Mouse (Mus musculus): ENCODE measurements around the gene Lgals7.

Lgals7 gene

DNA sequence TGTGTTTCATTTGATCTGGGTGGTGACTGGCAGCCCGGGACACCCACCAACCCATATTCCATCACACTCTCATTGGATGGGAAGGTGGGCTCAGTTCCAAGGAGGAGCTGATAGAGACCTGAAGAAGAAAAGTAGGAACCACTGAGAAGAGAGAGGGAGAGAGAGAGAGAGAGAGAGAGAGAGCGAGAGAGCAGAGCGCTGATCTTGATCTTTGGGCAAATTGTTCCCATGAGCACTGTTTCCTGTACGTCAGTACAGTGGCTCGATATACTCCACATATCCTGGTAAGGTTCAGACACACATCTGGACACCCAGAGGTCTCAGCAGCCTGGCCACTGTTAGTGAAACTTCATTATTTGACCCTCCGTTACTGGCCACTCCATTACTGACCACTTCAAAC lies at the start of gene Lgals7:
Lgals7 (plus strand) TSS at position 314 of the 400 bp plus-strand sequence.
- in situ Hi-C loops (cut with MboI, MseI) = loop anchor here (10.0 kb wide), 1 partner anchor 69 kb away; no protein-coding TSS in a partner anchor

DNA sequence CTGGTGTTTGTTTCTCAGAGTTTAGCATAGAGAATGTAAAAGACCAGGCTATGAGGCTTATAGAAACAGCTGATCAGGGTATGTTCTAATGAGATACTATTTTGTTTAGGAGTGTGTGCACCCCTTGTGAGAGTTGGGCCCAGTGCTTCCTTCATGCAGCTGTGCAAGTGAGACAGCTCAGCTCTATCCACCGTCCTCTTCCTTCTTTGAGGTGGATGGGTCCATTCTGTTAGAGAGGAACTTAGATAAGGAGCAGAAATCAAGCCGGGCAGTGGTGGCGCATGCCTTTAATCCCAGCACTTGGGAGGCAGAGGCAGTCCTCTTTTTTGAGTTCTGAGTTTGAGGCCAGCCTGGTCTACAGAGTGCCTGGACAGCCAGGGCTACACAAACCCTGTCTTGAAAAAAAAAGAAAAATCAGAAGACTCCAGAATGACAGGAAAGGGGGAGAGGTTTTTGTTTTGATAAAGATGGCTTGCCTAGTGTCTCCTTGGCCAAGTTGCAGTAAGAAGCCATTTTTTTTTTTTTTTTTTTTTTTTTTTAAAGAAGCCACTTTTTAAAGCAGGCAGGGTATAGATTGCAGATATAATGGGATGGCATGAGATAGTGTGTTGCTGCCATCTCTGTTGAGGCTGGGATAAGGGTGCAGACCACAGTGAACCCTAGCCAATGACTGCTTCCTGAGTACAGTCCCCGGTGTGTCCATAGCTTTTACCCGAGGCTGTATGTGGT lies 49.2 kb upstream of the Lgals7 start:
- in situ Hi-C loops (cut with MboI, MseI) = no loop called here

DNA sequence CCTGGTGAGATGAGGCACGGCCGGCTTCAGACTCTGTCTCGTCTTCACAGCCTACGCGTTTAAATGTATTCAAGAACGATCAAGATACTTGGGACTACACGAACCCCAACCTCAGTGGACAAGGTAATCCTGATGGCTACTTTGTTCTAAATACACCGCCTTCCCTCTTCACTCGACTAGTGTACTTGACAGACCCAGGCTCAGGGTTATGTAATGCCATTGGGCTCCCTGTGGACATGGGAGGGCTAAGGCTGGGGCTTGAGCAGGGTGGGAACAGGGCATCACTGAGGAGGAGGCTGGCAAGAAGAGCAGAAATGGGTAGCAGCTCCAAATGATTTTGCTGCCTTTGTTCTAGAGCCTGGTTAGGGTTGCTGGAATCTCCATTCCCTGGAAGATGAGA lies 48.4 kb upstream of the Lgals7 start:
- in situ Hi-C loops (cut with MboI, MseI) = no loop called here

DNA sequence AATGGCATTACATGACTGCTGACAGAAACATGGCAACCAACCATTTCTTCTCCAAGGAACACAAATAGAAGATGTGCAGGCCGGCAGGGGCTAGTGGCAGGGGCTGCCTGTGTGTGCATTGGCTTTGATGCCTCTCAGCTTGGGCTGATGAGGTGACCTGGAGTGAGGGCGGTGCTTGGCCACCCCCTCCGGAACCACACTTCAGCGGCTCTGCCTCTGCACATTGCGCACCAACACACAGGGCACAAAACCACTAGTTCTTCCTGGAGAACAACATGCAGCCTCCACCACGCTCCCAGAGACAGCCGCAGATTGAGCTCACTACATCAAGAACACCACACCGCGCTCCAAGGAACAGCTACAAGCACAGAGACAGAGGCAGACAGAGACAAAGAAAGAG lies 47.5 kb upstream of the Lgals7 start:
- in situ Hi-C loops (cut with MboI, MseI) = no loop called here

DNA sequence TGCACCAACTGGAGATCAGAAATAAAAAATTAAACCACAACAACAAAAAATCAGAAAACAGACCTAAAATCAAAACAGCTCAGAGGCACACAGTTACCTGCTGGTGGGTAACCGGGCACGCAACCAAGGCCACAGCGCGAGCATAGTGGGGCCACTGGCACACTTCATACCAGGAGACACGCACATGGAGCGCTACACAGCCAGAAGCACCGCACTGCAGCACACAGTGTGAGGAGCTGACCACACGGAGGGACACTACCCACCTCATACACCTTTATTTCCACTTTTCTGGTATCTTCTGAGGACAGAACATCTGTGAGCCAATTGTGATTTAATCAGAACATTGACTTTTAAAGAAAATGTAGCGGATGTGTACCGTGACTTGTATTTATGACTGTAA lies 46.7 kb upstream of the Lgals7 start:
- in situ Hi-C loops (cut with MboI, MseI) = no loop called here

DNA sequence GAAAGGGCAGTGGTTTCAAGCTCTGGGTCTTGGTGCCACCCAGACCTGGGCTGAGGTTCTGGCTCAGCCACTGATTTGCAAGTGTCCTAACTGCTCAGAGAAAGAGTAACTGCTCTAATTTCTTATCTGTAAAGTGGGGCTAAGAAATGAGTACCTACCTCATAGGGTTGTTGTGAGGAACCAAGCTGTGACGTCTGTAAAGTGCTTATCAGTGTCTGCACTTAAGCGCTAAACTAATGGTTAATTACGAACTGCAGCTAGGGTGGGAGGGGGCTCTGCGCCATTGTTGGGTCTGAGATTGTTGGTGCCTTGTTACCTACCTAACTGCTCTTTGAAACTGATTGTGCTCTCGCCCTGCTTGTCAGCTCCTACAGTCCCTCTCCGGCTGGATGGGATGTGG lies 46.1 kb upstream of the Lgals7 start:
- in situ Hi-C loops (cut with MboI, MseI) = no loop called here

DNA sequence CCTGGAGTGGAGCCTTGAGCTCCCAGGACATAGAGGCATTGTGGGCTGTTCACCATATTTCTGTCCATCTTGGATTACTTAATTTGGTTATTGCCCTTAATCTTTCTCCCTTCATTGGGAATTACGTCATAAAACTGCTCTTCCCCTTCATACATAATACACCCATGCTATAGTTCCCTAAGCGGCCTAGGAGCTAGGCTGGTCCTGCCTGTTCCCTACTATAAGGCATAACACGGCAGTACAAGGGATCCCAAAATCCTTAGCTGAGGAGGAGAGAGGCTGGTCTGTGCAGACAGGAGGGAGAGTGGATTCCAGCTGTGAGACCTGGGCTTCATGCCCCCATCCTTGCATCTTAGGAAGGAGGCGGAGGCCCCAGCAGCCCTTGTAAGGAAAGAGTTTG lies 45.7 kb upstream of the Lgals7 start:
- in situ Hi-C loops (cut with MboI, MseI) = no loop called here

DNA sequence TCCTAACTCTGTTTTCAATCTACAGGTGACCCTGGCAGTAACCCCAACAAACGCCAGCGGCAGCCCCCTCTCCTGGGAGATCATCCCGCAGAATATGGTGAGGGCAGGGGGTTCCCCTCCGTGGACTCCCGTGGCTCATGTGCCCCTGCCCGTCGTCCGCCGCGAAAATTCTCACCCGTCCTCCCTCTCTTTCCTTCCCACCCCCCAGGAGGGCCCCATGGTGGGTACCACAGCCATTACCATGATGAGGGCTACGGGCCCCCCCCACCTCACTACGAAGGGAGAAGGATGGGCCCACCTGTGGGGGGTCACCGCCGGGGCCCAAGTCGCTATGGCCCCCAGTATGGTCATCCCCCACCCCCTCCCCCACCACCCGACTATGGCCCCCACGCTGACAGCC lies 45.2 kb upstream of the Lgals7 start:
- in situ Hi-C loops (cut with MboI, MseI) = no loop called here

DNA sequence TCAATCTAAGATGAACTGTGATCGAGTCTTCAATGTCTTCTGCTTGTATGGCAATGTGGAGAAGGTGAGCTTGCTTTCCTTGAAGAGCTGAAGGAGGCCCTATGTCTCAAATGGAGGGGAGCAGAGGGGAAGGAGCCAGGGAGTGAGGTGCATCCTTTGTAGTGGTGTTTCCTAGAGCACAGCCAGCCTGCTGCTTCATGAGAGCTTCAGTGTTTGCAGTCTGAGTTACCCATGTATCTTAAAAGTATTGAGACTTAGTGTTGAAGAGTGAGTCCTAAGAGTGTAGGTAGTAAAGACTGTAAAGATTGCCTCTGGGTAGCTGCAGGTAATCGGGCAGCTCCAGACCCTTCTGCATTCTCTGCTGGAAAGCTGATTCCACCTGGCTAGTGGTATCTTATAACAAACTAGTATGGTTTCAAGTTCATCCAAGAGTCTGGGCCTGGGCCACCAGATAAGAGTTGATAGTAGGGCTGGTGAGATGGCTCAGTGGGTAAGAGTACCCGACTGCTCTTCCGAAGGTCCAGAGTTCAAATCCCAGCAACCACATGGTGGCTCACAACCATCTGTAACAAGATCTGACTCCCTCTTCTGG lies 44.7 kb upstream of the Lgals7 start:
- in situ Hi-C loops (cut with MboI, MseI) = no loop called here

DNA sequence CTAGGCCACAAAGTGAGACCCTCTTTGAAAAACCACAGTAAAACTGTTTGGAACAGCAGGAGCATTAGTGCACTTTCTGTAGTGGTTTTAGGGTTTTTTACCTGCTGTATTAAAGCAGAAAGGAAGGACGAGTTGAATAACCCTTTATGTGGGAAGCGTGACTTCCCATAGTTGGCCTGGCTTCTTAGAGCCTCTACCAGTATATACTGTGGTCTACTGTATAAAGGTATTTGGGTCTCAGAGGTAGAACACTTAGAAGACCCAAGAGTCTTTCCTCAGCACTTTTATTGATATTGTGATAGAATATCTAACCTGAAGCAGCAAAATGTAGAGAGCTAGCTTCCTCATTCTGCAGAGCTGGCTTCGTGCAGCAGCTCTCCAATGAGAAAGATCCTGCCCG lies 44.1 kb upstream of the Lgals7 start:
- in situ Hi-C loops (cut with MboI, MseI) = no loop called here

DNA sequence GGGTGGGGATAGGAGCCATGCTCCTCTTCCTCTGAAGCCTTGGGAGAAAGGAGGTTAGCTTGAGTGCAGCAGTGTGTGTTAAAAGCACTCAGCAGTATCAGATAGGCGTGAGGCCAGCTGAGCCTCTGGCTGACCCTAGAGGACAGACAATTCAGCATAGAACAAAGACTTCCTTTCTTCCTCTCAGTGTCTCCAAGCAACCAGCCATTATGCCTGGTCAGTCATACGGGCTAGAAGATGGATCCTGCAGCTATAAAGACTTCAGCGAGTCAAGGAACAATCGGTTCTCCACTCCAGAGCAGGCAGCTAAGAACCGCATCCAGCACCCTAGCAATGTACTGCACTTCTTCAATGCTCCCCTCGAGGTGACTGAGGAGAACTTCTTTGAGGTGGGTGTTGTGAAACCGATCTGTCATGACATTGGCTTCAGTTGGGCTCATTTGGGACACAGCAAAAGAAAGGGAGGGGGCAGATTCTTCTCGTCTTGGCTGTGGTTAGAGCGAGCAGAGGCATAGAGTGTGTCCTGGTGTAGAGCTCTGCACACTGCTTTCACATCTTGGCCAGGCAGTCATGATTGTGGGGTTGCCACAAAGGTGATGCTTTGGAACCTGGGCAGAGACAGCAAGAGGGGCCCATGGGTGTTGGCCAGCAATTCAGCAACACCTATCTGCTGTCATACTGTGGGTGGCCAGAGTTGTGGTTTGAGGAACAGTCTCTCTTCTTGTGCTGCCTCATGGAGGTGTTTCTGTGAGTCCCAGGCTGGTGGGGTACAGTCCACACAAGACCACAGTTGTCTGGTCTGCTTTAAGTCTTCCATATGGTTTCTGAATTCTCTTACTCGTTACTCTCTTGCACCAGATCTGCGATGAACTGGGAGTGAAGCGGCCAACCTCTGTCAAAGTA lies 43.0 kb upstream of the Lgals7 start:
- in situ Hi-C loops (cut with MboI, MseI) = loop anchor here (5.0 to 10.0 kb wide), 2 partner anchors 47 to 1604 kb away; partner anchors contain the start of gene Nfkbid

DNA sequence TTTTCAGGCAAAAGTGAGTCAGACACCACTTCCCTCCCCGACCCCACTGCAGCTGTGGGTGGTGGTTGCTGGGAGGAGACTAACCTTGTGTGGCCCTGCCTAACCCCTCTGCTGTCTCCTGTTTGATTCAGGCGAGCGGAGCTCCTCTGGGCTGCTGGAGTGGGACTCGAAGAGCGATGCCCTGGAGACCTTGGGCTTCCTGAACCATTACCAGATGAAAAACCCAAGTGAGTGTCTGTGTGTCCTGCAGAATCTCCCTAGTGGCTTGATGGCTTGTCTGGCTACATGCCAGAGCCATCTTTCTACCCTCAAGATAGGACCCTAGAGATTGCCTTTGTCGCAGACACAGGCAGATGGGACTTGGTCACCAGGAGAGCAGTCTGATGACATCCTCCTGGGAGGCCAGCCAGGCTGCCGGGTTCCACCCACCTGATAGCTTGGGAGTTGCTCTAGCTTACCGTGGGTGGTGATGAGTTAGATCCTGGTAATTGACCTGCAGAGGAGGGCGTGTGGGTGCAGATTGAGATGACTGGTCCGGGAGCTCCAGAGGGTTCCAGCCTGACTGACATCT lies 42.3 kb upstream of the Lgals7 start:
- in situ Hi-C loops (cut with MboI, MseI) = loop anchor here (5.0 to 10.0 kb wide), 2 partner anchors 46 to 1603 kb away; partner anchors contain the start of gene Nfkbid

DNA sequence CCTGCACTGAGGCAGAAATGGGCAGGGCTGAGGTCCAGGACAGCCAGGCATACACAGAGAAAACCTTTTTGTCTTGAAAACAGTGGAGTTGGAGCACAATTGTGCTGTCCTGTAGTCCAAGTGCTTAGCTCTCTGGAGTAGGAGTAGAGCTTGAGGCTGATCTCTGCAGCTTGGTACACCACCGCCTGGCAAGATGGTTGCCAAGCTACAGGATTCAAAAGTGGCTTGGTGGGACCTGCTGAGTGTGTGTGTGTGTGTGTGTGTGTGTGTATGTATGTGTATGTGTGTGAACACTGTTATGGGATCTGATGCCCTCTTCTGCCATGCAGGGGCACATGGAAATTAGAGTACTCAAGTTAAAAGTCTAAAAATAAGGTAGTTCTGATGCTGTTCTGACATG lies 41.1 kb upstream of the Lgals7 start:
- in situ Hi-C loops (cut with MboI, MseI) = loop anchor here (5.0 to 10.0 kb wide), 2 partner anchors 45 to 1602 kb away; partner anchors contain the start of gene Nfkbid

DNA sequence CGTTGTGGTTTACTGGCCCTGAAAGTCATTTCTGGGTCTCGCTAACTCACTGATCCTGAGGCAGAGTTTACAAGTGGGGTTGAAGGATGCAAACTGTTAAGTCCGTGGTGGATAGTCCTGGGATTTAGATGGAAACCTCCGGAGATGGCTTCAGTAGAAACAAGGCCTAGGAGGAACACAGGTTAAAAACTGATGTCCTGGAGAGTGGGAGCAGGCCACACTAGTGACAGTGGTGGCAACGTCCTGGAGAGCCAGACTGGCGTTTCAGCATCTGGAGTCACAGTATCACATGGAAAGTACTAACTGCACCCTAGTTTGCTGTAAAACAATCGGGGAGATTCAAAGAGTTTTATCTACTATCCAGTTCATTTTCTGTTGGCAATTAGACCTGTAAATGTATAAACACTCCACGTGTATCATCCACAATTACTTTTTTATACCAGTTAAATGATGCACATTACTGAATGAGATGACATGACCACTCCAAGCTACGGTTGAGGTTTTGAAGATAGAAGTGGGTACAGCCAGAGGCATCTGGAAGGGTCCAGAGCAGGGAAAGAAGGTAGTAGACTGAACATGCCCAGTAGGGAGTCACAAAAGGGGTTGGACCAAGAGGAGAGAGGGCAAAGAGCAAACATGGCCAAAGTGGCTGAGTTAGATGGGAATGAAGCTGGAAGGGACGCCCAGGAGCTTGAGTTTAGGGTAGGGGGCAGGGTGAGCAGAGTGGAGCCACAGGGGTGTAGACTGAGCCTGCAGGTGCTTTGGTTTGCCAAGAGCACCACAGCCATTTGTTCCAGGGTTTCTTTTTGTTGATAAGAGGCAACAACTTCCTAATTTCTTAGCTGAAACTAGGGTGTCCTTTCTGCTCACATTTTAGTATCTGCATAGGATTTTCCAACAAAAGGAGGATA lies 40.4 kb upstream of the Lgals7 start:
- in situ Hi-C loops (cut with MboI, MseI) = loop anchor here (5.0 to 10.0 kb wide), 2 partner anchors 44 to 1602 kb away; partner anchors contain the start of gene Nfkbid

DNA sequence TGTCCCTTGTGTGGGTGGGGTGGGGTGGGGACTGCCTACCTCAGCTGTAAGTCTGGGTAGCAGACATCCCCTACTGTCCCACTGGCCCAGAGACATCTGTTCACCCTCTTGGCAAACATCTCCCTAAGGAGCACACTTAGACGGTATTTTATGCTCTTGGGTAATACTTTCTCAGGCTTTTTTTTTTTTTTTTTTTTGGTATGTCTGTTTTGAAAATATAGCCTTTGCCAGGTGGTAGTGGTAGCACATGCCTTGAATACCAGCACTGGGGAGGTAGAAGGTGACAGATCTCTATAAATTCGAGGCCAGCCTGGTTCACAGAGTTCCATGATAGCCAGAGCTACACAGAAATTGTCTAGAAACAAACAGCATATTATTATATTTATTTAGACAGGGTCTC lies 39.7 kb upstream of the Lgals7 start:
- in situ Hi-C loops (cut with MboI, MseI) = loop anchor here (5.0 to 10.0 kb wide), 2 partner anchors 43 to 1601 kb away; partner anchors contain the start of gene Nfkbid

DNA sequence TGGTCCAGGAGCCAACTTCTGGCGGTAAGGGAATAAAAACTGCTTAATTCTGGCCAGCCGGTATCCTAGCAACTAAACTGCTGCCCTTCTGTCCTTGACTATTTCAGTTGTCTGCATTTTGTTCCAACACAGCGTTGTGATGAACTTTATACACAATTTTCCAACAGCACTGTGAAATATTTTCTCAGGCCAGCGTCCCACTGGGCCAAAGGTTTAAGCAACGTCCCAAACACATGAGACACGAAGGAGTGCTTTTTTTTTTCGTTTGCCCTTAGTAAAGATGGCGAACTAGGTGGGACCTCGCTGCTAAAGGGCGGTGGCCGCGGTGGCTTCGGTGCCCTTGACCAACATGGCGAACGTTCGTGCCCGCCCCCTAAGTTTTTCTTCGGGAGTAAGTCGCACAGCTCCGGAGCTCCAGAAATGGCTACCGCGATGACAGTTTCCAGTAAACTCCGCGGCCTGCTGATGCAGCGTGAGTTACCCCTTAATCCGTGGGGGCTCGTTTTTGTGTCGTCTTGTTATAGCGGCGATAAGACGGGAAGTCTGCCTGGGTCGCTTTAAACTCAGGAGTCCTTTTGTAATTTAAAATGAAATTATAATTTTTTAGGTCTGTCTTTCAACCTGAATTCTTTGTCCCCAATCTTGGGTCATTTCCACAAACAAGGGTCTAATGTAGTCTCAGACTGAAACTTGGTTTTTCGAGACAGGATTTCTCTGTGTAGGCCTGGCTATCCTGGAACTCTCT lies 38.5 kb upstream of the Lgals7 start, which contains the start of gene Ech1:
Ech1 (plus strand) TSS at position 277 of the 745 bp plus-strand sequence.
- in situ Hi-C loops (cut with MboI, MseI) = loop anchor here (5.0 to 10.0 kb wide), 2 partner anchors 42 to 1600 kb away; partner anchors contain the start of gene Nfkbid

DNA sequence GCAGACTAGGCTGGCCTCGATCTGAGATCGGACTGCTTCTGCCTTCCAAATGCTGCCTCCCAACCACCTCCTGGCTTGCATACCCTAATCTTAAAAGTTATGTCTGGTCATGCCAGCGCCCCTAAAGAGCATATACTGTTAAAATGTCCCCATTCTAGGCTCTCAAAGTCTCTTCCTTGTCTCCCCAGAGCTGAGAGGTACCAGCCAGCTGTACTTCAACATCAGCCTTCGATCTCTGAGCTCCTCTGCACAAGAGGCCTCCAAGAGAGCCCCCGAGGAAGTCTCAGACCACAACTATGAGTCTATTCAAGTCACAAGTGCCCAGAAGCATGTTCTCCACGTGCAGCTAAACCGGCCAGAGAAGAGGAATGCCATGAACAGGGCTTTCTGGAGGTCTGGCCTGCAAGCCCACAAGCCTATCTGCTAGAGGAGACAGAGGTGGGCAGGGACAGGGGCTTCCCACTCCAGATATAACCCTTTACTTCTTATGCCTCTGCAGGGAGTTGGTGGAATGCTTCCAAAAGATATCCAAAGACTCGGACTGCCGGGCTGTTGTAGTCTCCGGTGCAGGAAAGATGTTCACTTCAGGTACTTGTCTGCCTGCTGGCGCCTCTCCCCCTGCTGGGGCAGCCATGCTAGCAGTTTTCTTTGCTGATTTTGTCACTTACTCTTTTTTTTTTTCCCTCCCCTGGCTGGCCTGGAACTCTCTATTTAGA lies 37.8 kb upstream of the Lgals7 start:
- in situ Hi-C loops (cut with MboI, MseI) = loop anchor here (10.0 kb wide), 1 partner anchor 1599 kb away; the partner anchor contains the start of gene Nfkbid

DNA sequence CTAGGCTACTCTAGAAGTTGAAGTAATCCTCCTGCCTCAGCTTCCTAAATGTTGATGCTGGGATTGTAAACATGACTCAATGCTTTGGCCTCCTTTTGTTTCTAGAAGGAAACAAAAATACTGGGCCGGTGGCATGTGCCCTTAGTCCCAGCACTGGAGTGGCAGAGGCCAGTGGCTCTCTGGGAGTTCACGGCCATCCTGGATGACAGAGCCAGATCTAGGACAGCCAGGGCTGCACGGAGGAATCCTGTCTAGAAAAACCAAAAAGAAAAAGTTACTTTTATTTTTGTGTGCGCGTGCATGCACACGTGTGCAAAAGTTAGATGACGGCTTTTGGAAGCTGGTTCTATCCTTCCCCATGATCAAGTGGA lies 37.3 kb upstream of the Lgals7 start:
- in situ Hi-C loops (cut with MboI, MseI) = loop anchor here (10.0 kb wide), 1 partner anchor 1598 kb away; the partner anchor contains the start of gene Nfkbid

DNA sequence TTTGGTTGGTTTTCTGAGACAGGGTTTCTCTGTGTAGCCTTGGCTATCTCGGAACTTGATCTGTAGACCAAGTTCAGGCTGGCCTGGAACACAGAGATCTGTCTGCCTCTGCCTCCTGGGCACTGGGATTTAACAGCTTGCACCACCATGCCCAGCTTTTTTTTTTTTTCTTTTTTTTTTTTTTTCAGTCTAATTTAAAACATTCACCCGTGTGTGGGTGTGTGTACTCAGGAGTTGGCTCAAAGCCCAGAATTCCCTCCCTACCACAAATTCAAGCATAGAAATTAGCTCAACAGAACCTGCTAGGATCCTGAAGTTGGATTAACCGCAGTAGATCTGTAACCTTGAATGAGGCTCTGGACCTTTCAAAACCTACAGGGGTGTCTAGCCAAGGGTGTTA lies 36.3 kb upstream of the Lgals7 start:
- in situ Hi-C loops (cut with MboI, MseI) = loop anchor here (10.0 kb wide), 1 partner anchor 1597 kb away; the partner anchor contains the start of gene Nfkbid
